Mouse (Mus musculus) gastrocnemius, postnatal 25 days (tissue): ENCODE results near the gene Aim2. TPM values are rescaled to one million over a fixed set of nuclear protein-coding genes. Genes with fewer than 3 reads are reported as not detected.
"Not testable (repeated sequence)": the region's sequence is repeated elsewhere in the genome, so short reads cannot be mapped to it uniquely, and the experiment has no call there.

Experiments
- DNase-seq: peaks from one replicate; pipeline ENCODE4 v3.0.0; 2022
- total RNA-seq, 2 experiments: library from RNA; stranded (reverse); gene quantifications; 1 replicate in 1 of 2; 2 replicates in 1 of 2; pipeline ENCODE4 v1.2.3; 2021

Gene Aim2
- total RNA-seq, 2 experiments from 2014 or later, result 0.46 to 0.56 TPM

DNA sequence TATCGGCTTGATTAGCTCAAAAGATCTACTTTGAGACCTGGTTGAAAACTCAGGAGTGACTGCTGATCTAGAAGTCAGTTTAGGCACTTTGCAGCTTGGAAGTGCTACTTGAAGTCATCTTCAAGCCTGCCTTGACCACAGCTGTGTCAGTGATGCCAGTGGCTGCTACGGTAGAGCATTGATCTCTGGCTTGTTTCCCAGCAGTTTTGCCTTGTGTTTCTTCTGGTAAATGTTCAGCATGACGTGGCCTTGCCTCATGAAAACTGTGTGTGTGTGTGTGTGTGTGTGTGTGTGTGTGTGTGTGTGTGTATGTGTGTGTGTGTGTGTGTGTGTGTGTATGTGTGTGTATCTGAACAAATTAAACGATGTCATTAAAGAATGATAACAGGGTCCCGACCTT lies 106.1 kb downstream of the Aim2 start:
- no peak for DNase-seq

DNA sequence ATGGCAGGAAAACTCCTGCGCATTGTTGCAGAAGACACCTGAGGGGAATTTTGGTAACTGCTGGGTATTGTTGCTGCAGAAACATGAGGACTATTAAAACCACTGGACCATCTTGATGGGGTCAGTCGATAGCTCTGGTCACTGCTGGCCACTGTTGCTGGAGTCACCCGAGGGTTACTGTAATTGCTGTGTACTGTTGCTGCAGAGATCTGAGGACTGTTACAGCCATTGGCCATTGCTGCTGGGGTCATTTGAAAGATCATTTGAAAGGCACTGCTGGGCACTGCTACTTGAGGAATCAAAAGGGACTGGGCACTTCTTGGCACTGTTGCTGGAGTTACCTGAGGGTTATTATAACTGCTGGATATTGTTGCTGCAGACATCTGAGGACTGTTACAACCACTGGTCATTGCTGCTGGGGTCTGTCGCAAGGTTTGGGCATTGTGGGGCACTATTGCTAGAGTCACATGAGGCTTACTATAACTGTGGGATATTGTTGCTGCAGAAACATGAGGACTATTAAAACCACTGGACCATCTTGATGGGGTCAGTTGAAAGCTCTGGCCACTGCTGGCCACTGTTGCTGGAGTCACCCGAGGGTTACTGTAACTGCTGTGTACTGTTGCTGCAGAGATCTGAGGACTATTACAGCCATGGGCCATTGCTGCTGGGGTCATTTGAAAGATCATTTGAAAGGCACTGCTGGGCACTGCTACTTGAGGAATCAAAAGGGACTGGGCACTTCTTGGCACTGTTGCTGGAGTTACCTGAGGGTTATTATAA lies 129.9 kb downstream of the Aim2 start:
- DNase-seq, result not testable (repeated sequence)

DNA sequence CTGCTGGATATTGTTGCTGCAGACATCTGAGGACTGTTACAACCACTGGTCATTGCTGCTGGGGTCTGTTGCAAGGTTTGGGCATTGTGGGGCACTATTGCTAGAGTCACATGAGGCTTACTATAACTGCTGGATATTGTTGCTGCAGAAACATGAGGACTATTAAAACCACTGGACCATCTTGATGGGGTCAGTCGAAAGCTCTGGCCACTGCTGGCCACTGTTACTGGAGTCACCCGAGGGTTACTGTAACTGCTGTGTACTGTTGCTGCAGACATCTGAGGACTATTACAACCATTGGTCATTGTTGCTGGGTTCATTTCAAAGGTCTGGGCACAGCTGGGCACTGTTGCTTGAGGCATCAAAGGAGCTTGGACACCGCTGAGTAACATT lies 130.5 kb downstream of the Aim2 start:
- DNase-seq, result not testable (repeated sequence)

DNA sequence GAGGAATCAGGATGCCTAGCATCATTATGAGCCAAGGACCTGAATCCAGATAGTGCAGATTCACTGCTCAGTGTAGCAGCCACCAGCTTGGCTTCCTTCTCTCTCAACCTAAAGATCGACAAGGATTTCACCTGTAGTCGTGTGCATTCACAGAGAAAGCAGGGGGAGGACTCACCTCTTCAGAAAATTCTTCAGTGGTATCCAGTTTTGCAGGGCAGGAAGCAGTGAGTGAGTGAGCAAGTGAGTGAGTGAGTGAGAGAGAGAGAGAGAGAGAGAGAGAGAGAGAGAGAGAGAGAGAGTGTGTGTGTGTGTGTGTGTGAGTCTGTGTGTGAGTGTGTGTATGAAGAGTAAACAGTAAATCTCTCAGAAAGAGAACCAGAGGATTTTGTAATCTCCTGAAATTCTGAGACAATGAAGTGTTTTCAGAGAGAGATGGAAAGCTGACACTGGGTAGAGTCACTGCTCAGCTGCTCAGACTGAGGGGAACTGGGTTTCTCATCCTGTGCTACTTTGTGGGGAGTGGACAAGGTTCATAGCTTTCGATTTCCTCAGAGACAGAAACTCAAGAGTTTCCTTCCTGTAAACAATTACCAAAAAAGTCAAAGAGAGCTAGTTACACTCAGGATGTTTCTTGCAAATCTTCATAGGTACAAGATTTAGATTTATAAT lies 140.3 kb downstream of the Aim2 start, which contains the start of gene Ifi206:
Ifi206 (minus strand) TSS at position 230 of the 669 bp plus-strand sequence.
- not testable (repeated sequence) for DNase-seq

DNA sequence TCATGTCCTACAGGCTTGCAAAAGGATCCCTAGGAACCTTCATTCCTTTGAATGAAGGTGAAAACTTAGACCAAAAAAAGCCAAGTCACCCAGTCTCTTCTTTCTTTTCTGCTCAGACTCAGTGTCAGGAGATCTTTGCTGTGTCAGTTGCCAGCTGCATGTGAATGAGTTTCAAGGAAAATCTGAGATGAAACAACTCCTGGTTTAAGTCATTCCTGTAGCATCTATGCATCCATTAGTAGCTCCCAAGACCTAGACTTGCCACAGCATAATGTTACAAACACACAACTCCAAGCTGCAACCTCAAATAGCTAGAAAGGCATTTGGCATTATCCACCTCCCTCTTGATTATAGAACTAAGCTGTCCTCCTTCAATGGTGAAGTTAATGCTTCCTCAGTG lies 140.8 kb downstream of the Aim2 start:
- DNase-seq, result not testable (repeated sequence)

DNA sequence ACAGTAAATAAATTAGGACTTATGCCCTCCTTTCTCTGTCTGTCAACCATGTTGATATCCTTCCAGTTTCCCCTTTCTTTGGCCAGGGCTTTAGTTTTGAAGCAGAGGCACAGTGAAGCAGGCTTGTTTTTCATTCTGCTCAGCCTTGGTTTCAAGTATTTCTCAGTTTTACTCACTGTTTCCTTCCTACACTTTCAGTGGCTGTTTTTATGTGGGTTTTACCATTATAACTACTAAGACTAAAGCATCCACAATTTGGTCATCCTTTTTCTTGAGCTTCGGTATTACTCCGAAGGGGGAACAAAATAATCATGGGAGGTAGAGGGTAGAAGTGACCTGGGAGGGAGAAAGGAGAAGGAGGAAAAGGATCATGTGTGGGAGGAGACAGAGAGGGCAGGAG lies 159.9 kb downstream of the Aim2 start:
- DNase-seq, result not testable (repeated sequence)

Other genes starting within 250 kb of the Aim2 start
- not detected for gene Olfr1408, start 213.5 kb upstream of the Aim2 start, total RNA-seq
- not detected for gene Olfr1406, start 160.2 kb upstream of the Aim2 start, total RNA-seq
- gene Olfr218, start 153.1 kb upstream of the Aim2 start, total RNA-seq, result not detected
- gene Olfr1404, start 138.5 kb upstream of the Aim2 start, total RNA-seq, result not detected
- gene Fcer1a, start 123.7 kb upstream of the Aim2 start, total RNA-seq, result not detected
- gene Olfr418, start 84.9 kb upstream of the Aim2 start, total RNA-seq, result not detected
- not detected for gene Mptx2, start 73.1 kb upstream of the Aim2 start, total RNA-seq
- 1 to 10 TPM; 3.4 to 5.2 TPM for gene Ackr1, start 17.1 kb upstream of the Aim2 start, total RNA-seq
- 10 to 100 TPM in 1 of 2 experiments, 1 to 10 TPM in 1; 9.9 to 11.4 TPM for gene Cadm3, start 16.8 kb downstream of the Aim2 start, total RNA-seq
- not detected for gene Ifi206, start 140.2 kb downstream of the Aim2 start, total RNA-seq
- not detected for gene Ifi214, start 185.1 kb downstream of the Aim2 start, total RNA-seq
- gene Ifi213, start 248.4 kb downstream of the Aim2 start, total RNA-seq, result under 1 TPM in 1 of 2 experiments, not detected in 1; 0.19 TPM